Mouse (Mus musculus) MN1 (cell line): Measurements from ENCODE around the gene Fahd2a.

Experiments used
- DNase-seq: peaks from one replicate; pipeline ENCODE4 v3.0.0-alpha.2; 2016; ENCODE audit warnings: low spot score

The Fahd2a gene

DNA sequence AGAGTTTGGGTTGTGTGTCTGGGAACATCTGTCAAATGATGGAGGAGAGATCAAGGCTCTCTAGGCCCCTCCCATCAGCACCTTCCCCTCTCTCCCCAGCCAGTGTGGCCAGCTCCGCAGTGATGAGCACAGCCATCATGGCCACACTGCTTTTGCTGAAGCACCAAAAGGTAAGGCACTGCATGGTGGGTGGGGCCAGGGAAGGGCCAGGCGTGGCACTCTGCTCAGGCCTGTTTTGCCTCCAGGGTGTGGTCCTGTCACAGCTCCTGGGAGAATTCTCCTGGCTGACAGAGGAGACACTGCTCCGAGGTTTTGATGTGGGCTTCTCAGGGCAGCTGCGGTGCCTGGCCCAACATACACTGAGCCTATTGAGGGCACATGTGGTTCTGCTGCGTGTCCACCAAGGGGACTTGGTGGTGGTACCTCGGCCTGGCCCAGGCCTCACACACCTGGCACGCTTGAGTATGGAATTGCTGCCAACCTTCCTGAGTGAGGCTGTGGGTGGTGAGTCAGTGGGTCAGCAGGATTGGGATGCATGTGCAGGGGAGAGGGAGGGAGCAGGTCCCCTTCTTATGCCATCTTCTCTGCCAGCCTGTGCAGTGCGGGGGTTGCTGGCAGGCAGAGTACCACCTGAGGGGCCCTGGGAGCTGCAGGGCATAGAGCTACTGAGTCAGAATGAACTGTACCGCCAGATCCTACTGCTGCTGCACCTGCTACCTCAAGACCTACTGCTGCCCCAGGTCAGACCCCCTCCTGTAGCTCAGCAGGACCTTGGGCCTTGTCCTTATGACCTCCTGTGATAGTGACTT, 10.7 kb downstream of the Fahd2a start:
- DNase-seq: peak; percentile 16

DNA sequence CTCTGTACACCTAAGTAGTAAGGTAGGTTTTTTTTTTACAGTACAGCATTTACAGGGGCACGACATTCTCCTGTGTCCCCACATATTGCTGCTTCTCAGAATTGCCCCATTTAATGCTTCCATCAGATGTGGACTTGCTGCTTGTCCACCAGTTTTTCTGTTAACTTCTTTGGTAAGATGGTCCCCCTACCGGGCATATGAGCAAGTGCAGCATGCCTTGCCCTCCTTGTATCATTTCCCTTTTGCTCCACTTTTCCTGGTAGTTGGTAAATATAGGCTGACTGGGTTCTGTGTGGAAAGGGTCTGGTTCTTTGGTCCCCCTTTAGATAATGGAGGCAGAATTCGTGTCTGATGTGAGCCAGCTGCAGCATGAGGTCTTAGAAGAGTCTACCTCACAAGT, 14.1 kb downstream of the Fahd2a start:
- DNase-seq: peak; percentile 68

DNA sequence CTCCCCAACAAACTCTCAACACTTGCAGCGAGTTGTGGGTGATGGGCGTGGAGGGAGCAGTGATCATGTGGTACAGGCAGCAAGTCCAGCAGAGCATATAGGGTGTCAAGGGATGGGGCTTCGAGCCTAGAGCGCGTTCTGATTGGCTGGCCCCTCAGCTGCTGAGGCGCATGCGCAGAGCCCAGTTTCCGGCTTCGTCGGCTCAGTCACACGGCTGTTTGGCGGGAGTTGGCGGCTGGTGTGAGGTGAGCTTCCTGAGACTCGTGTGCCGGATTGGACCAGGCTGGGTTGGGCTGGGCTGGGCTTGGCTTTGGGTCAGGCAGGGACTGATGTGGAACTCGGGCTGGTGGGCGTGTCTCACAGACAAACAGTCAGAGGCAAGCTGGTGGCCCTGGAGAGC, 19.4 kb downstream of the Fahd2a start, which contains the start of gene Gpat2:
Gene Gpat2 (plus strand): TSS at position 223 of the 400 bp plus-strand sequence.
- no peak for DNase-seq

DNA sequence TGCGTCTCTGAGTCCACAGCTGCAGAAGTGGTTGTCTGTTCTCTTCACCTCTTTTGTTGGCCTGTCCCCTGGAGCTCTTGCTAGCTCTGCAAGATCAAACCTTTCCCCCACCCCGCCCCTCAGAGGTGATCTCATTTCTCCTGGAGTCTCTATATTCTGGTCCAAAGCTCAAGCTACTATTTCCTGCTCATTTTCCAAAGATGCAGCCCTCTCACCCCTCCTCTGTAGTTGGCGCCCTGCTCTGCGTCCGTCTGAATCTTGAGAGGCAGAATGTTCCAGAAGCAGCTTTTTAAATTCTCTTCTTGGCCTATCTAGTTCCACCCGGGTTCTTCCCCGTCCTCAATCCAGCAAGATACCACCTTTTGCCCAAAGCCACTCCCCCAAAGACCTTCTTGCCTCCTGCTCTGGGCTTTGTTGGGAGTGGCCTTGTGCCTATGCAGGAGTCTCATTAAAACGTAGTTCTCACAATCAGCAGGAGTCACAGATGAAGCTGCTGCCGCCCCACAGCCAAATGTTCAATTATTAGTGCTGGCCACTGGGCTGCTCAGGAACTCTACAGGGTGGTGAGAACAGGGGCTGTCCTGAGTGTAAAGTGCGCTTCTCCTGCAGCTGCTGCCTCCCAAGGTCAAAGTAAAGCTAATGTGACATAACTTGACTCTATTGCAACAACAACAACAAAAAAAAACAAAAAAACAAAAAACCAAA, 25.9 kb downstream of the Fahd2a start:
- DNase-seq: no peak

DNA sequence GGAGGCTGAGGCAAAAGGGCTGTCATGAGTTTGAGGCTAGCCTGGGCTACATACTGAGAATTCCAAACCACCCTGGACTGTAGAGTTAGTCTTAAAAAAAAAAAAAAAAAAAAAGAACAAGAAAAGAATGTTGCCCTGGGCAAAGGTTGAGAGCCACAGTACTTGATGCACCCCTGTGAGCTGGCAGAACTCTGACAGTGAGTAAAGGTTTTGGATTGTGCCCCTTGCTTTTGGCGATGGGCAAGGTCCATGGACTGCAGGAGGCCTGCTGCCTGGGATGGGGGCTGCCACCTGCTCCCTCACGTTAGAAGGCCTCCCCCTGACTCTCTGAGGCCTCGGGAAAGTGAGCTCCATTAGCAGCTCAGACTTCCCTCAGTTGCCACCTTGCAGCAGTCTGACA, 27.7 kb downstream of the Fahd2a start:
- DNase-seq: no peak

DNA sequence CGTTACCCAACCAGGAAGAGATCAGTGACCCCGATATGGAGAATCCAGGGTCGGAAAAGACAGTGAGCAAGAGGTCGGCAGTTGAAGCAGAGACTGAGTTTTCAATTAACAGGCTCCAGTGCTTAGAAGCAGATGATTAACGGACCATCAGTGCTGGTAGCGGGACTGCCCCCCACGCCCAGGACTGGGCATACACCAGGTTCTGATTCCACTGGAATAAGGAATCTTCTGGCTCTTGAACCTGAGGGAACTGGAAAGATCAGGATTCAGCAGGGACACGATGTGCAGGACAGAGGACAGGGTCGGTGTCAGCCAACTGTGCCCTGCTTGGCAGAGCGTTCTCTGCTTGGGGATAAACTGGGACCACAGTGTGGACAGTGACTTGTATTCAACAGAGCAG, 28.6 kb downstream of the Fahd2a start:
- DNase-seq: no peak

DNA sequence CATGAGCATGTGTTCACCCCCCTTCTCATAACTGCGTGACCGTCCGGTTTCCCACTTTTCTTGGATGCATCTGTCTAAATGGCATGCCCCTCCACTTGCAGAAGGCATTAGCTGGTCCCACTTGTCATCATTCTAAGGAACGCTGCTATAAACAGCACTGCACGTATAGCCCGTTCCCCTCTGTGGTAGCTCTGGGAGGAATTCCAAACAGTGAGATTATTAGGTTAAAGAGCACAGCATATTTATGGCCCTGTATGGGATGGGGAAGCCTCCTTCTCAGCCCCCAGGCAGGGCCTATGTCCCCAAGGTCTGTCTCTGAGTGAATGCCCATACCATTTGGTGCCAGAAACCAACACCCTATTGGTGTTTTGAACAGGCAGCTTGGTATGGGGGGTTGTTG, 33.2 kb downstream of the Fahd2a start:
- no peak for DNase-seq

DNA sequence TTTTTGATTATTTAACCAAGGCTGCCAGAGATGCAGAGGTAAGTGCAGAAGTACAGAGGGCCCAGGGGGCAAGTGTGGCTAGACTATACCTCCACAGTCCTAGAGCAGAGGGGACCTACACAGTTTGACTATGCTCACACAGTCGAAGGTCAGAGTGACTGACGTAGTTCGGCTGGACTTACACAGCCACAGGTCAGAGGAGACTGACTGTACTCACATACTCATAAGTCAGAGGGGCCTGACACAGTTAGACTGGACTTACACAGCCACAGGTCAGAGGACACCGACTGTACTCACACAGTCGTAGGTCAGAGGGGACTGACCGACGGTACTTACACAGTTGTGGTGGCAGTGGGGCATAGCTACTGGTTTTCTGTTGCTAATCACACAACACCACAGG, 45.6 kb downstream of the Fahd2a start:
- DNase-seq: no peak

DNA sequence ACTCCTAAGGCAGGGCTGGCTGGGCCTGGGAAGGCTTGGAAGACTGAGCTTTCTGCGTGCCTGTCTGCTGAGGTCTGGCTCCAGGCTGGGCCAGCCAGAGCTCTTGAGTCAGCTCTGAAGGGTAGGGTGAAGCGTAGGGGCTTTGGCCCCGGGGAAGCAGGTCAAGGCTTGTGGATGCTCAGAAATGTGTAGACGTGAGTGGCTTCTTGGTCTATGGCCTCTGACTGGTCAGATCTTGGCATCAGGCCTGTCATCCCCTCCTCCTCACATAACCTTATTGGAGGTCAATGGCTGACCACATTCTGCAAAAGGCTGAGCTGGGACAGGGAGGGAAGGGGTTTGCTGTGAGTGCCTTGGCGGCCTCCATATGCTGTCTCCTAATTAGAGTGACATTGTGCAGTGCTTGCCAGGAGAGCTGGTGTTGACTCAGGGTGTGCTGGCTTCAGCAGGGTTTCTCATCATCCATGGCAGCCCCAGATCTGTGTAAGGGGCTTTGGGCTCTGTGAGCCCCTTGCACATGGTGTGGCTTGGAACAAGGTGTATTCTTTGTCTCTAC, 49.7 kb downstream of the Fahd2a start:
- peak; percentile 18 for DNase-seq

DNA sequence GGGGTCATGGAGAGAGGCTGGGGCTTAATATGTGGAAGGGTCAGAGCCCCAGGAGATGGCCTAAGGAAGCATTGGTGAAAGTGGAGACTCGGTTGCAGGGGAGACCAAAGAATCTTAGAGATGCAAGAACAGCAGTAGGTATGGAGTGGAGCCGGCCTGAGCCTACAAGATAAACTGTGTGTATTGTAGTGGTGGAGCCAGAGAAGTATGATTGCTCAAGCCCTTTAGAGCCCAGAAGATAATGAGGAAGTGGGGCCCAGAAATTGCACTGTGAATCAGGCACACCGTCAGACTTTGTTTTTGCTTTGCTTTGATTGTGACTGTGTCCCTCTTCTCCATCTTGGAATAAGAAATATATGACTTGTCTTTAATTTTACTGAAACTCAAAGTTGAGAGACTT, 53.0 kb downstream of the Fahd2a start:
- no peak for DNase-seq

DNA sequence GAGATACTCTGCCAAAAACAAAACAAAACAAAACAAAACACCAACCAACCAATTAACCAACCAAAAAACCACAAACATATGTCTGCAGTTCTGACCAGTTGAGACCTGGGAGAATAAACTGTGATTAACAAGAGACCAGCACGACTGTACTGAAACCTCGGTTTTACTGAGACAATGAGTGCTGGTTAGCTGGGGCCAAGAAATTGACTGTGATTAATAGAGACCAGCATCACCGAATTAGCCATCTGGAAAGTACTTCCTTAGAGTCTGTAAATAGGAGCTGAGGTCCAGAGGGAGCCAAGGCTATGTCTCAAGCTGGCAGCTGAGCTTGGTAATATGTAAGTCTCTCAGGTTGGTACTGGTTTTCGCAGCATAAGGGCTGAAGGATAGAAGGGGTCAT, 53.5 kb downstream of the Fahd2a start:
- DNase-seq: peak; percentile 72

DNA sequence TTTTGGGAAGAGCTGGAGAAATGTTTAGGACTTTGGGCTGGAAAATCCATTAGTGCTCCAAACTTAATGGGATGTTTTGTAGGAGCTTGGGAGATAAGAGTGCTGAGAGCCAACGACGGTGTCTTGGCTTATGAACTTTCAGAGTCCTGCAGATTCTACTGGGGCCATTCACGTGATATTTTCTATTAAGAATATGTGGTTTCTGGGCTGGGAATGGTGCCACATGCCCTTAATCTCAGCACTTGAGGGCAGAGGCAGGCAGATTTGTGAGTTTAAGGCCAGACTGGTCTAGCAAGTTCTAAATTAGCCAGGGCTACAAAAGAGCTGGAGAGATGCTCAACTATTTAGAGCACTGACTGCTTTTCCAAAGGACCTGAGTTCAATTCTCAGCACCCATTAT, 54.0 kb downstream of the Fahd2a start:
- no peak for DNase-seq

DNA sequence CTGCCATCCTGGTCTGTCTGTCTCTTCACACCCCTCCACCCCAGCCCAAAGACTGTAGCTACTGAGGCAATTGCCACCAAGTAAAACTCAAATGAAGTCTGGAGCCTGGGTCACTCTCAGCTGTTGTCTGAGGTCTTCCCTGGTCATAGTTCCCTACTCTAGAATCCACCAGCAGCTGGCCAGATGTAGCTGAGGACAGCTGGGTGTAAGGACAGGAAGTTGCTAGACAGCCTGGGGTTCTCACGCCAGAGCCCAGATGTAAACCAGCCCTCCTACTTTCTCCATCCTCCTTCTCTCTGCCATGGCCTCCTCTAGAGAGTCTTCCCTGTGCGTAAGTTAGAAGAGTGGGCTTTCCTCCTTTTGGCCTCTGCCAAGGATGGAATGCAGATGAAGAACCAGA, 56.8 kb downstream of the Fahd2a start:
- DNase-seq: no peak
